Mouse (Mus musculus) megakaryocyte, embryonic 14.5 days (primary cell): ENCODE results near the gene Fbxl17. TPM values are rescaled to one million over a fixed set of nuclear protein-coding genes. Genes with fewer than 3 reads are reported as not detected.
A peak's percentile ranks its signal among the peaks of the same experiment; 100 is the strongest.

Experiments
- H3K27me3 ChIP-seq: replicated peaks from 2 replicates; pipeline ENCODE3; 2012; ENCODE audit warnings: inconsistent platforms
- H3K36me3 ChIP-seq: replicated peaks from 2 replicates; pipeline ENCODE3; 2012; ENCODE audit warnings: low read length, inconsistent platforms, mixed read lengths
- H3K4me1 ChIP-seq: 2 replicates; pipeline ENCODE4 v1.6.1; 2012; ENCODE audit warnings: inconsistent platforms
- H3K4me3 ChIP-seq: replicated peaks from 2 replicates; pipeline ENCODE3; 2012; ENCODE audit warnings: moderate library complexity, mild to moderate bottlenecking, inconsistent platforms
- H3K9me3 ChIP-seq: 2 replicates; pipeline ENCODE4 v1.6.1; 2012; ENCODE audit warnings: inconsistent platforms
- FLI1 ChIP-seq: IDR thresholded peaks from 2 replicates; pipeline ENCODE4 v1.6.1; 2012; ENCODE audit warnings: low read length, inconsistent platforms, mixed read lengths
- GATA1 ChIP-seq: IDR thresholded peaks from 3 replicates; pipeline ENCODE4 v1.6.1; 2012; ENCODE audit warnings: mixed read lengths, low read length, inconsistent platforms, borderline replicate concordance
- polyA plus RNA-seq: library from polyadenylated mRNA; stranded (reverse); fragments of >175 nt; gene quantifications from 2 replicates; pipeline ENCODE4 v1.2.3, GENCODE M21; 2012; ENCODE audit warnings: low replicate concordance; ENCODE audit not compliant: insufficient read depth

Gene Fbxl17
- polyA plus RNA-seq, 1 experiment, result 9.0 TPM

DNA sequence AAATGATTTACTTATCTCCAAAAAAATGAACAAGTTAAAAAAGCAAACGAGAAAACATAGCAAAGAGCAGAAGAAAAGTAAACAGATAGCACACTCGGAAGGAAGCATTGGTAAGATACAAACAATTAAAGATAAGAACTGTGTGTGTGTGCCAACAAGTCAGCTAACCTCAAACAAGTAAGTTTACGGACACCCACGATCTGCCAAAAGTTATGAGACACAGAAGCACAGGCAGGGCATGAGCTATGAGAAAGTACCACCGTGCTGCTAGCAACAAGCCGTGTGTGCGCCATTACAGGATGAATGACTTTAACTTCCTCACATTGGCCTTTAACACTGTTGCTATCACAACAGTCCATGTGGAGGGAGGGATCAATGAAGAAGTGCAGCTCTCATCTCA lies 68.2 kb downstream of the Fbxl17 start:
- Histone ChIP-seq H3K36me3 (peaks cover 3% of the 10 kb centered on the region), H3K9me3 (no peaks in the 10 kb centered on the region), H3K27me3 (no peaks in the 10 kb centered on the region), H3K4me1 (peaks cover 38% of the 10 kb centered on the region), H3K4me3 (peak overlapping the region; percentile 69)
- TF ChIP-seq GATA1 (no peak), FLI1 (no peak)

DNA sequence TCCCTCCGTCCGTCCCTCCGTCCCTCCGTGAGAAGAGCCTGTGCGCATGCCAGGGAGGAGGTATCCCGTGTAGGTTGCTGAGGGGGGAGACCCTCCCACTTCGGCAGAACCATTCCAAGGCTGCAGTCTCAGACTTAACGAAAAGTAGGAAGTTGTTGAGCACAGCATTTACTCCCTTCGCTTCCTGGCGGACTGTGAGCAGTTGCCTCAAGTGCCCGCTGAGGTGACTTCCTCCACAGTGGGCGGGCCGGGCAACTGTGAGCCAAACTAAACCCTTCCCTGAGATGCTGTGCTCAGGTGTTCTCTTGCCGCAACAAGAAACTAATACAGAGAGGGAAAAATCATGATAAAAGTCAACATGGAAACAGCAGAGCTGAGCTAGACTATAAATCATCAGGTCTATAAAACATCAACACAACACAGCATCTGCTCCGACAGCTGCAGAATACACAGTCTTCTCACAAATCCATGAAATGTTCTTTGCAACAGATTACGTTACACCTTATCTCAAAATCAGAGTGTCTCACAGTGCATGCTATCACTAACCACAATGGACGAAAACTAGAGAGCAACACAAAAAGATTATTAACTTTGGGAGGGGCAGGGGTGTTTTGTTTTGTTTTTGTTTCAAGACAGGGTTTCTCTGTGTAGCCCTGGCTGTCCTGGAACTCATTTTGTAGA lies 69.3 kb downstream of the Fbxl17 start:
- H3K4me3 ChIP-seq, result peak overlapping the region; percentile 90
- H3K4me1 ChIP-seq, result peaks cover 38% of the 10 kb centered on the region
- H3K36me3 ChIP-seq, result peaks cover 3% of the 10 kb centered on the region
- H3K27me3 ChIP-seq, result no peaks in the 10 kb centered on the region
- no peaks in the 10 kb centered on the region for H3K9me3 ChIP-seq
- no peak for TF ChIP-seq GATA1
- TF ChIP-seq FLI1, result no peak

DNA sequence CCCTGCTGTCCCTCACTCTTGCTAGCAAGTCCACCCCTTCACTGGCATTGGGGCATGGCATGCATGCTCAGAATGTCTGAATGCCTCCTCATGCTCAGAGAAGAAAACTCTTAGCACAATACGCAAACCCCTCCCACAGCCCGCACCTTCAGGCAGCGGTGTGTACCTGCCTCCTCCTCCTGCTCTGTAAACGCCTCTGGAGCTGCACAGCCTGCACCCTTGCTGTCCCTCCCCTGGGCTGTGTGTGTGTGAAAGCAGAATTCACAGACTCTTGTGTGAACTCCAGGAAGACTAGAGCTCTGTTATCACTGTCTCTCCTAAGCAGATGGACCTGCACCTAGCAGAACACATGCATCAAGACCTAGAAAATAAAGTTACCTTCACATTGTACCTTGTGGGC lies 76.0 kb downstream of the Fbxl17 start:
- no peaks in the 10 kb centered on the region for H3K9me3 ChIP-seq
- no peaks in the 10 kb centered on the region for H3K36me3 ChIP-seq
- TF ChIP-seq GATA1 (no peak), FLI1 (no peak)

DNA sequence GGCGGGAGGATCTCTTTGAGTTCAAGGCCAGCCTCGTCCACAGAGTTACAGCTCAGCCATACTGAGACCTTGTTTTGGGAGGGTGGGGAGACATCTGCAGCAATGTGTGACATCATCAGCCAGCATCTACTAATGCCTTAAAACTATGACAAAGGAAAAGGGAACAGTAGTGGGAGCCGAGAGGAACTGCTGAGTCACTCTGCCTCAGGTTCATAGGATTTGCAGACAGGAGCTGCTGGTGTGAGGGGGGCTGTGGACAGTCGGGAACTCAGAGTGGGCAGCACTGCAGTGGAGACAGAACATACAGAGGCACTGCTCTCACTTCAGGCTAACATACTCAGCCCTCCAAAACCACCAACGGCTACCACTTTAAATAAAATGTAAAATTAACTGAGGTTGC lies 77.1 kb downstream of the Fbxl17 start:
- Histone ChIP-seq H3K4me1 (peaks cover 22% of the 10 kb centered on the region), H3K9me3 (no peaks in the 10 kb centered on the region), H3K27me3 (no peaks in the 10 kb centered on the region), H3K36me3 (no peaks in the 10 kb centered on the region), H3K4me3 (no peak overlapping the region)
- TF ChIP-seq GATA1, result no peak
- no peak for TF ChIP-seq FLI1

More for the DNA sequence above, 76.0 kb downstream of the Fbxl17 start:
- H3K4me1 ChIP-seq, result peaks cover 21% of the 10 kb centered on the region
- no peak overlapping the region for H3K4me3 ChIP-seq
- H3K27me3 ChIP-seq, result no peaks in the 10 kb centered on the region

GRCm38 (mm10) chr17:63421864-63422263 lies 78.0 kb downstream of the Fbxl17 start:
- Histone ChIP-seq H3K36me3 (no peaks in the 10 kb centered on the region), H3K9me3 (no peaks in the 10 kb centered on the region), H3K27me3 (no peaks in the 10 kb centered on the region), H3K4me1 (peaks cover 24% of the 10 kb centered on the region), H3K4me3 (no peak overlapping the region)
- TF ChIP-seq GATA1 (no peak), FLI1 (no peak)

GRCm38 (mm10) chr17:63419503-63419902 lies 80.3 kb downstream of the Fbxl17 start:
- Histone ChIP-seq H3K4me3 (no peak overlapping the region), H3K4me1 (peaks cover 24% of the 10 kb centered on the region), H3K9me3 (no peaks in the 10 kb centered on the region), H3K27me3 (no peaks in the 10 kb centered on the region), H3K36me3 (no peaks in the 10 kb centered on the region)
- TF ChIP-seq GATA1, result no peak
- no peak for TF ChIP-seq FLI1

DNA sequence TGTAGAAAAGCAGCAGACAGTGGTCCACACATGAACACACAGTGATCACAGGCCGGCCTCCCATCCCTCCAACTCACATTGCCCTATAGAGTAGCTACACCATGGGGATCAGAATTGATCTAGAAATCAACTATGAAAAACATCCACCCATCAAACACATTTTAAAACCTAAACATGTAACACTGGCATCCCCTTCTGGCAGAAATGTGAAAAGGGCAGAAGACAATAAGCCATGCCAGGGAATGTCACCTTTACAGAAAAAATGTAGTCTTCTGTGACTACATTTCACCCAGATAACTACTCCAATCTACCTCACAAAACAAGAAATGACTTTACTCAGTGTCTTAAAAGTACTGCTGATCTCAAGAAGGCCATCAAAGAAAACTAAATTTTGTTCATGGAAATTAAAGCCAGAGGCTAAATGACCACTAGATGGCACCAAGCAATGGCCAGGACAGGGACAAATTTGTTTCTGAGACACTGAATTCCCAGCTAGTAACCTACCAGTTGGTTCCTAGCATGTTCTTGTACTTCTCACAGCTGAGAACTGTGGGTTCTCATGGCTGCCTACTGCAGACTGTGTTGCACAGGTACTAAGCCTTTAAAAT lies 85.7 kb downstream of the Fbxl17 start:
- H3K9me3 ChIP-seq, result peaks cover 14% of the 10 kb centered on the region
- TF ChIP-seq GATA1, result no peak
- TF ChIP-seq FLI1, result no peak
- peaks cover 15% of the 10 kb centered on the region for H3K36me3 ChIP-seq

GRCm38 (mm10) chr17:63411564-63411963 lies 88.3 kb downstream of the Fbxl17 start:
- no peak for TF ChIP-seq GATA1
- no peak for TF ChIP-seq FLI1
- no peak overlapping the region for H3K4me3 ChIP-seq
- peaks cover 15% of the 10 kb centered on the region for H3K36me3 ChIP-seq
- H3K4me1 ChIP-seq, result peaks cover 4% of the 10 kb centered on the region; the same call in 1 of the 2 replicates
- peaks cover 14% of the 10 kb centered on the region for H3K9me3 ChIP-seq
- H3K27me3 ChIP-seq, result no peaks in the 10 kb centered on the region

More for the DNA sequence above, 85.7 kb downstream of the Fbxl17 start:
- no peaks in the 10 kb centered on the region for H3K27me3 ChIP-seq
- H3K4me3 ChIP-seq, result no peak overlapping the region
- peaks cover 7% of the 10 kb centered on the region; the same call in 1 of the 2 replicates for H3K4me1 ChIP-seq

DNA sequence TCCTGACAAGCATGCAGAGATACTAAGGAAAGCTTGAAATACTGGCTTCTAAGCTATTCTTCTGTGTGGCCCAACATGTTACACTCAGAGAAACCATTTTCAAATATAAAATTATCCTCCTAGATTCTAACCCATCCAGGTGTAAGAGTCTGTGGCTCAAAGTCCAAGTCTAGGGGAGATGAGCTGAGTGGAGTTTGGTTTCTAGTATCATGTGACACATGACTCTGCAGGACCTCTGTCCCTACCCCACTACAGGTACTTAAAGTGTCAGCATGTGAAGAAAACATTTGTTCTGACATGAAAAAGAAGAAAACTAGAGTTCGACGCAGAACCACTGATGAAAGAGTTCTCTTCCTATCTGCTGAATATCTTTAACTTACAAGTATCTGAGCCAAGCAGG lies 89.7 kb downstream of the Fbxl17 start:
- Histone ChIP-seq H3K9me3 (peaks cover 14% of the 10 kb centered on the region), H3K27me3 (no peaks in the 10 kb centered on the region), H3K4me3 (no peak overlapping the region), H3K36me3 (peaks cover 15% of the 10 kb centered on the region), H3K4me1 (peaks cover 5% of the 10 kb centered on the region; the same call in 1 of the 2 replicates)
- TF ChIP-seq FLI1 (no peak), GATA1 (no peak)

- peaks cover 23% of the 10 kb centered on the region for H3K4me1 ChIP-seq
- H3K4me3 ChIP-seq, result no peak overlapping the region
- no peaks in the 10 kb centered on the region for H3K36me3 ChIP-seq
- H3K9me3 ChIP-seq, result no peaks in the 10 kb centered on the region
- no peak for TF ChIP-seq FLI1
- no peak for TF ChIP-seq GATA1
- no peaks in the 10 kb centered on the region for H3K27me3 ChIP-seq
Observed at GRCm38 (mm10) chr17:63405955-63406354, 93.9 kb downstream of the Fbxl17 start.
